8 mouse cellular contexts compared by ENCODE assay signal in the genomic region with DNA sequence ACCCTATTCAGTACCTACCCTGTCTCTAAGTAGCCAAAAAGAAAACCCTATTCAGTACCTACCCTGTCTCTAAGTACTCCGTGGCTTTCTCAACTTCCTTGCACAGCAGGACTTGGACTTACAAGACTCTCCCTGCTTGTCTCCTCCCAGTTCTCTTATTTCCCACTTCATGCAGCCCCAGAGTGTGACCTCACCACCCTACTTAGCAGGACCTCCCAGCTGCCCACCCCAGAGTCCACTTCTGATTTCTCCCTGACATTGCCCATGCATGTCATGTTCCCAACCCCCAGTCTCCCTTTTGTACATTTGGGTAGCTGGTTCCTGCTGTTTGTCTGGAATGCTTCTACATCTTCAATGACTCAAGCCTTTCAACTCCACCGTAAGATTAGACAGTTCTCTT. TPM values are rescaled to one million over a fixed set of nuclear protein-coding genes. Genes with fewer than 3 reads are reported as not detected.
A peak's percentile ranks its signal among the peaks of the same experiment; 100 is the strongest.
DNase-seq lines count a peak whose midpoint lies in the region; TF ChIP-seq lines count a peak whose summit lies in the region.

No protein-coding gene starts in this region.

- peak overlapping the region; percentile 100 for H3K27ac ChIP-seq in left cerebral cortex, adult 2 months

- TF ChIP-seq POLR2A in lung, adult 2 months (IDR thresholded peaks at IDR 0.05; ENCODE audit: borderline replicate concordance, extremely low read depth, low read depth, low read length), result no peak

- TF ChIP-seq CTCF in left cerebral cortex, adult 2 months (IDR thresholded peaks at IDR 0.05), result no peak
- TF ChIP-seq CTCF in lung, adult 2 months (IDR thresholded peaks at IDR 0.05; ENCODE audit: insufficient read depth, low read length), result no peak

- peak overlapping the region; percentile 81 for H3K4me3 ChIP-seq in left cerebral cortex, adult 2 months
- peak overlapping the region; percentile 47 for H3K4me3 ChIP-seq in lung, adult 2 months (replicated peaks; ENCODE audit: extremely low read depth, low read depth, low read length)

- 5% methylated on average over 2 of the region's 2 CpGs for WGBS in lung, adult 2 months

- DNase-seq in left cerebral cortex, adult 2 months (ENCODE audit: extremely low spot score in 1 of 2, low spot score in 2 of 2), result no peak
- DNase-seq in left cerebral cortex, adult 8-10 months (ENCODE audit: low spot score in 2 of 2), result no peak
- peak; percentile 67 for DNase-seq in embryo, embryonic 10 days (ENCODE audit: low spot score)
- peak; percentile 61 for DNase-seq in heart, postnatal 10 days
- DNase-seq in lung, adult 2 months, result peak; percentile 52
- DNase-seq in urinary bladder, postnatal 10 days (ENCODE audit: low spot score), result no peak
- no peak for DNase-seq in gastrocnemius, adult 8-10 months (ENCODE audit: low spot score in 2 of 2)
- no peak for DNase-seq in spleen, adult 12 weeks (ENCODE audit: low spot score)

- peaks cover 3% of the 10 kb centered on the region; the same call in 1 of the 2 replicates for H3K4me1 ChIP-seq in lung, adult 2 months (ENCODE audit: control insufficient read depth, insufficient read depth, low read length)

- intact Hi-C loops in left cerebral cortex, adult 2 months (cut with DNase I), result loop anchor here (5.0 to 10.0 kb wide), 2 partner anchors 464 to 771 kb away; a partner anchor contains a TSS
- intact Hi-C loops in heart, postnatal 10 days (cut with DNase I), result loop anchor here (10.0 kb wide), 2 partner anchors 439 to 481 kb away; a partner anchor contains a TSS

RNA-seq across cellular contexts. Expression of a gene that starts 1.1 kb away (rescaled TPM):
- total RNA-seq in left cerebral cortex, adult 2 months (2021), result 100 to 1,000 TPM; 177 to 179 TPM
- total RNA-seq in left cerebral cortex, adult 8-10 months (2022), result 100 to 1,000 TPM; 181 to 210 (median 190) TPM
- total RNA-seq in heart, postnatal 10 days (2021), result 100 to 1,000 TPM; 113 to 119 TPM
- 101 and 140 TPM in 2 replicates for polyA plus RNA-seq in lung, adult 2 months (2012; rRNA removed)
- total RNA-seq in gastrocnemius, adult 8-10 months (2022), result 10 to 100 TPM; 67.9 to 73.8 (median 69.8) TPM

RNA-seq across cellular contexts. Expression of a gene that starts 4.2 kb away (rescaled TPM):
- total RNA-seq in left cerebral cortex, adult 2 months (2021), result 10 to 100 TPM; 23.3 to 28.2 TPM
- total RNA-seq in left cerebral cortex, adult 8-10 months (2022), result 10 to 100 TPM; 20.7 to 35.3 (median 30.7) TPM
- total RNA-seq in heart, postnatal 10 days (2021), result 1 to 10 TPM; 4.1 to 4.5 TPM
- 109 and 118 TPM in 2 replicates for polyA plus RNA-seq in lung, adult 2 months (2012; rRNA removed)
- total RNA-seq in gastrocnemius, adult 8-10 months (2022), result 1 to 10 TPM; 3.0 to 4.6 (median 4.0) TPM

RNA-seq across cellular contexts. Expression of a gene that starts 19.6 kb away (rescaled TPM):
- total RNA-seq in left cerebral cortex, adult 2 months (2021), result under 1 TPM; 0.56 to 0.59 TPM
- total RNA-seq in left cerebral cortex, adult 8-10 months (2022), result 1 to 10 TPM in 3 of 4 experiments, under 1 TPM in 1; 0.84 to 3.5 (median 2.0) TPM
- 1 to 10 TPM in 1 of 2 experiments, under 1 TPM in 1; 0.98 to 1.1 TPM for total RNA-seq in heart, postnatal 10 days (2021)
- 33.3 and 38.9 TPM in 2 replicates for polyA plus RNA-seq in lung, adult 2 months (2012; rRNA removed)
- under 1 TPM in 2 of 4 experiments, not detected in 2; 0.40 to 0.61 TPM for total RNA-seq in gastrocnemius, adult 8-10 months (2022)

RNA-seq across cellular contexts. Expression of a gene that starts 29.4 kb away (rescaled TPM):
- 1 to 10 TPM; 1.1 to 1.7 TPM for total RNA-seq in left cerebral cortex, adult 2 months (2021)
- 1 to 10 TPM; 2.2 to 7.1 (median 3.5) TPM for total RNA-seq in left cerebral cortex, adult 8-10 months (2022)
- total RNA-seq in heart, postnatal 10 days (2021), result under 1 TPM; 0.72 to 0.89 TPM
- 146 and 187 TPM in 2 replicates for polyA plus RNA-seq in lung, adult 2 months (2012; rRNA removed)
- total RNA-seq in gastrocnemius, adult 8-10 months (2022), result under 1 TPM in 2 of 4 experiments, not detected in 2; 0.19 to 0.81 TPM

RNA-seq across cellular contexts. Expression of a gene that starts 31.4 kb away (rescaled TPM):
- total RNA-seq in left cerebral cortex, adult 2 months (2021), result under 1 TPM in 1 of 2 experiments, not detected in 1; 0.47 TPM
- 1 to 10 TPM in 2 of 4 experiments, under 1 TPM in 1, not detected in 1; 0.44 to 2.2 (median 1.7) TPM for total RNA-seq in left cerebral cortex, adult 8-10 months (2022)
- under 1 TPM in 1 of 2 experiments, not detected in 1; 0.31 TPM for total RNA-seq in heart, postnatal 10 days (2021)
- 14.1 and 19.8 TPM in 2 replicates for polyA plus RNA-seq in lung, adult 2 months (2012; rRNA removed)
- total RNA-seq in gastrocnemius, adult 8-10 months (2022), result not detected

Comparison
In these comparisons a context has a peak if more than half of its experiments do, and no peak if none do; other contexts are left out.
1. DNase-seq: peak in embryo, embryonic 10 days (single experiment), heart, postnatal 10 days (2 of 2) and lung, adult 2 months (single experiment); none in left cerebral cortex, adult 2 months (0 of 2), left cerebral cortex, adult 8-10 months (0 of 2), urinary bladder, postnatal 10 days (single experiment), gastrocnemius, adult 8-10 months (0 of 2) and spleen, adult 12 weeks (single experiment).